Mouse (Mus musculus): ENCODE measurements at regions not wholly inside any gene's neighbourhood (a gene's known extent, or its start where the extent isn't known, plus 50 kb on each side); places are given as distances from the start of the nearest gene placed in this dataset.

DNA sequence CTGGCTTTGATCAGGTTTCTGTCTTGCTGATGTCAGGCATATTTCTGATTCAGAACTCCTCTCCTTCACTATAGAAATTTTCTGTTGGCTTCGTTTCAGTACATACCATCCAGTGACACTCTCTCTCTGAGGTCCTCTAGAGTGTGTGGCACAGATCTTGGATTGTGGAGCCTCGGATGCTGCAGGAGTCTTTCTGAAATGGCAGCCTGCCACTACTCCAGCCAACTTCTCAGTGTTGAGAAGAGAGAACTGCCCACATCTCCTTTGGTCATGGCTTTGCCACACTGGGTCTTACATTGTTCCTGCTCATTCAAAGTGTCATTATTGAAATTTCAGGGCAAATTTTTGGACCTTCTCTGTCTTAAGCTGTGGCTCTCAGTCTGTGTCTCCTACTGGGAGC, 172.4 kb upstream of the Rtl1 start:
- no peak for TF ChIP-seq POLR2A (IDR thresholded peaks at IDR 0.05; ENCODE audit: insufficient read depth, low read depth, low read length)
- TF ChIP-seq EP300 (IDR thresholded peaks at IDR 0.05; ENCODE audit: insufficient read depth, low read depth, low read length): no peak
